Mouse (Mus musculus) kidney, adult 2 months (tissue): ENCODE data around the gene Llph. TPM values are rescaled to one million over a fixed set of nuclear protein-coding genes. Genes with fewer than 3 reads are reported as not detected.

Source experiments
- DNase-seq: peaks from one replicate; pipeline ENCODE4 v3.0.0; 2021
- H3K27ac ChIP-seq: fragments of 200-500 bp; 2 replicates; pipeline ENCODE4 v1.5.1; 2012; ENCODE audit warnings: low read depth, low read length, control low read depth, inconsistent platforms; ENCODE audit not compliant: insufficient read depth
- H3K27me3 ChIP-seq: fragments of 200-500 bp; replicated peaks from 2 replicates; pipeline ENCODE4 v1.6.1; 2012; ENCODE audit warnings: mild to moderate bottlenecking, moderate library complexity, low read length, inconsistent platforms; ENCODE audit not compliant: control insufficient read depth, insufficient read depth
- H3K36me3 ChIP-seq: fragments of 200-500 bp; 2 replicates; pipeline ENCODE4 v1.6.1; 2012; ENCODE audit warnings: mild to moderate bottlenecking, moderate library complexity, low read length, inconsistent platforms; ENCODE audit not compliant: control insufficient read depth, insufficient read depth
- H3K4me1 ChIP-seq: fragments of 200-500 bp; 2 replicates; pipeline ENCODE4 v1.6.1; 2011; ENCODE audit warnings: low read length; ENCODE audit not compliant: control insufficient read depth, insufficient read depth
- H3K4me3 ChIP-seq: fragments of 200-500 bp; 2 replicates; pipeline ENCODE4 v1.5.1; 2011; ENCODE audit warnings: mild to moderate bottlenecking, low read depth, low read length, control low read depth; ENCODE audit not compliant: insufficient read depth
- CTCF ChIP-seq: fragments of 200-500 bp; conservative IDR thresholded peaks from 2 replicates; pipeline ENCODE4 v1.5.1; 2011; ENCODE audit warnings: low read depth, mild to moderate bottlenecking, control low read depth, low read length, moderate library complexity, mixed read lengths; ENCODE audit not compliant: insufficient read depth, insufficient read length
- POLR2A ChIP-seq: fragments of 200-500 bp; IDR thresholded peaks from one replicate; pipeline ENCODE4 v1.6.1; 2011; ENCODE audit warnings: low read depth, low read length, control low read depth
- WGBS: fragments of 180-500 bp; shearing (Covaris S2); methylation state at CpG from one replicate; pipeline ENCODE4 v1.1.7; 2018; 5-methylcytosine and 5-hydroxymethylcytosine counted together
- polyA plus RNA-seq: library from polyadenylated mRNA; depleted of rRNA; stranded (reverse); fragments of >200 nt; gene quantifications from 2 replicates; pipeline ENCODE4 v1.2.3, GENCODE M21; 2012; rRNA removed

The Llph gene
- 5.9 and 9.5 TPM in 2 replicates for polyA plus RNA-seq

GRCm38 (mm10) chr10:120226871-120227661 lies at the start of gene Llph:
Llph (plus strand) TSS chr10:120227070.
- WGBS: under 1% methylated on average over 57 of the region's 57 CpGs
- Histone ChIP-seq H3K4me3 (peak within 1 kb of the TSS; percentile 98), H3K27ac (peak within 1 kb of the TSS; percentile 61; the same call in 1 of the 2 replicates), H3K36me3 (peaks cover 1% of the 10 kb centered on the region), H3K27me3 (no peaks in the 10 kb centered on the region), H3K4me1 (peaks cover 3% of the 10 kb centered on the region; the same call in 1 of the 2 replicates)
- peak; percentile 92 for DNase-seq
- TF ChIP-seq CTCF: no peak
- TF ChIP-seq POLR2A: peak; percentile 84

DNA sequence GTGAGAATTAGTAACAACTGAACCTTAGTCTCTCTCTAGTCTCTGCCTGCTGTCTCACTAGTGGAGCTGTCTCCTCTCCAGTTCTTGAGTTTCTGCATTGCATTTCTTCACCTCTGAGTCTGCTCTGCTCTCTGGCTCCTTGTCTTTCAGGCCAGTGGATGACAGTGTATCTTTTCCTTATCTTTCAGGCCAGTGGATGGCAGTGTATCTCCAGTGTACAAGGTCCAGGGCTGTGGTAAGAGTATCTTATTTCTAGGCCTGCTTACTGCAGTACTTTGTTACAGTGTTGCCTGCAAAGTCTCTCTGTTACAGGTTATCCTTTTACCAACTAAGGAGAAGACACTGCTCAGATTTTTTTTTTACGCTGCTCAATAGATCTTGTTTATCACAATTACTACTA lies 44.0 kb upstream of the Llph start:
- Histone ChIP-seq H3K36me3 (no peaks in the 10 kb centered on the region), H3K27me3 (no peaks in the 10 kb centered on the region; the same call in 1 of the 2 replicates), H3K4me3 (no peak overlapping the region), H3K4me1 (no peaks in the 10 kb centered on the region), H3K27ac (no peak overlapping the region)
- 71% methylated on average over 1 of the region's 1 CpGs for WGBS
- peak; percentile 35; the same call in 1 of the 2 replicates for TF ChIP-seq CTCF
- no peak for TF ChIP-seq POLR2A
- peak; percentile 69 for DNase-seq

GRCm38 (mm10) chr10:120183342-120183741 lies 43.5 kb upstream of the Llph start:
- Histone ChIP-seq H3K27ac (no peak overlapping the region), H3K36me3 (no peaks in the 10 kb centered on the region), H3K4me1 (no peaks in the 10 kb centered on the region), H3K4me3 (no peak overlapping the region), H3K27me3 (no peaks in the 10 kb centered on the region; the same call in 1 of the 2 replicates)
- WGBS: 72% methylated on average over 2 of the region's 2 CpGs
- no peak for DNase-seq
- TF ChIP-seq CTCF: no peak
- TF ChIP-seq POLR2A: no peak

DNA sequence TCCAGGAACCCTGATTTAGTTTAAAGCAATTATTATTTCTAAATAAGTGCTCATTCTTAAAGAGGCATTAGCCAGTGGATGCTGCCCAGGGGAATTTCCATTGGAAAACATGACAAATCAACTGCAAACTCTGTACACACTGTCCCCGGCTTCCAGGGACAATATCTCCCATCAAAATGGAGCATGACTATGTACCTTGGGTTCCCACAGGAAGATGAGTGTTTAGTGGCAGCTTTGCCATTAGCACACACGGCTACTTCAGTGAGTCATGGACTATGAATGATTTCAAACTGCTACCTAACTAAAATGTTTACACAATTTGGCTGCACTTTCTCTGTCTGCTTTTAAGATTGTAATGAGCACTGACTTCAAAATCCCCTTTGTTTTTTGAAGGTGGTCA lies 38.4 kb upstream of the Llph start:
- H3K4me3 ChIP-seq: no peak overlapping the region
- TF ChIP-seq CTCF (no peak), POLR2A (no peak)
- H3K27me3 ChIP-seq: no peaks in the 10 kb centered on the region; the same call in 1 of the 2 replicates
- peaks cover 4% of the 10 kb centered on the region; the same call in 1 of the 2 replicates for H3K4me1 ChIP-seq
- no peaks in the 10 kb centered on the region for H3K36me3 ChIP-seq
- no peak overlapping the region for H3K27ac ChIP-seq
- WGBS: 76% methylated on average over 2 of the region's 2 CpGs
- no peak for DNase-seq

DNA sequence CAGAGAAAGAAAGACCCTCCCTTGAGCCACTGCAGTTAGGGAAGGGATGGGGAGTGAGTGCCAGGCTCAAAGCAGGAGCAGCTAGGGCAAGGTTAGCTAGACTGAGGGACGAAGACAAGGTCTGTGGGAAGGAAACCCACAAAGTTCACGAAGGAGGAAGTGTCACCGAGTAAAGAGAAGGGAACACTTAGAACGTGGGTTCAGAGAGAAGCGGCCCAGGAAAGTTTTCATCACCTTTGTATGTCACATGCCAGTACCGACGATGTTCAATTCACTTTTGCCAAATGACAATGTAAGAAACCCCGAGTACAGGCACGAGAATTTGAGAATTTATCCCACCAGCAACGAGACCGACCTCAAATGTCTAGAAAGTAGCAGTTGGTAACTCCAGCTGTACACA lies 37.6 kb upstream of the Llph start:
- Histone ChIP-seq H3K27ac (no peak overlapping the region), H3K36me3 (no peaks in the 10 kb centered on the region), H3K4me1 (peaks cover 4% of the 10 kb centered on the region; the same call in 1 of the 2 replicates), H3K4me3 (no peak overlapping the region), H3K27me3 (no peaks in the 10 kb centered on the region; the same call in 1 of the 2 replicates)
- WGBS: 40% methylated on average over 11 of the region's 11 CpGs
- TF ChIP-seq POLR2A (no peak), CTCF (no peak)
- DNase-seq: no peak

DNA sequence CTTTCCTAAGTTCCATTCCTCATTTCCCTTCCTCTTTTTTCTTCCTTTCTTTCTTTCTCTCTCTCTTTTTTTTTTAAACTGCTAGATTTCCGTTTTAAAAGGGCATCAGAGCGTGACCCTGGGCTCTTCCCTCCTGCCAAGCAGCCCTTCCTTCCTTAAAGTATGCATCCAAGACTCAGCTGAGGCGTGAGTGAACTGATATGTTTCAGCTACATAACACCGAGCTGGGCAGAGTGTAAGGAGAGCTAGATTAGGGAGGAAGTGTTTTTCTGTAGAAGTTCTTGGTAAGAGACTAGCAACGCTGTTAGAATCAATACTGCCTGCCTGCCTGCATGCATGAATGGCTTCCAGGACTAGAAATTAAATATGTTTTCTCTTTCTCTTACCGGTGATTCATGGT lies 37.1 kb upstream of the Llph start:
- Histone ChIP-seq H3K4me3 (no peak overlapping the region), H3K27me3 (no peaks in the 10 kb centered on the region; the same call in 1 of the 2 replicates), H3K4me1 (peaks cover 4% of the 10 kb centered on the region; the same call in 1 of the 2 replicates), H3K27ac (no peak overlapping the region), H3K36me3 (no peaks in the 10 kb centered on the region)
- DNase-seq: no peak
- 12% methylated on average over 6 of the region's 6 CpGs for WGBS
- TF ChIP-seq CTCF (no peak), POLR2A (no peak)

GRCm38 (mm10) chr10:120191165-120191564 lies 35.7 kb upstream of the Llph start:
- Histone ChIP-seq H3K4me3 (no peak overlapping the region), H3K27ac (no peak overlapping the region), H3K27me3 (no peaks in the 10 kb centered on the region), H3K4me1 (peaks cover 4% of the 10 kb centered on the region; the same call in 1 of the 2 replicates), H3K36me3 (no peaks in the 10 kb centered on the region)
- TF ChIP-seq CTCF (no peak), POLR2A (no peak)
- WGBS: 92% methylated on average over 6 of the region's 6 CpGs
- DNase-seq: no peak
